In genomic region chr10:81229735-81230437, GRCm38 (mm10) we compare ENCODE assay signal across 9 mouse cellular contexts. TPM values are rescaled to one million over a fixed set of nuclear protein-coding genes. Genes with fewer than 3 reads are reported as not detected.
A peak's percentile ranks its signal among the peaks of the same experiment; 100 is the strongest.
DNase-seq lines count a peak whose midpoint lies in the region; ATAC-seq and TF ChIP-seq lines count a peak whose summit lies in the region.
"Had no signal": no experiment of that assay in that cellular context is flagged by ENCODE, and none has a peak within 500 bp of the region (broad histone marks: within the 10 kb centered on the region; RNA-seq: fewer than 3 reads in every experiment).

No protein-coding gene starts in this region.

- peak; percentile 41 to 43 for DNase-seq in left cerebral cortex, adult 18-20 months (ENCODE audit: low spot score in 2 of 2)
- no peak for DNase-seq in left cerebral cortex, adult 11 months (ENCODE audit: low spot score)
- peak; percentile 56 to 65 for DNase-seq in cerebellum, postnatal 25 days
- peak; percentile 40 for DNase-seq in hindbrain, embryonic 14.5 days (ENCODE audit: low spot score)
- no peak for DNase-seq in B cell, adult 2 months
- DNase-seq in adrenal gland, adult 8-10 months, result no peak
- no peak for DNase-seq in spleen, postnatal 4 days (ENCODE audit: low spot score in 2 of 2)

- H3K4me3 ChIP-seq in hindbrain, embryonic 14.5 days (replicated peaks; ENCODE audit: low read length), result peak overlapping the region; percentile 77
- peak overlapping the region; percentile 59 for H3K4me3 ChIP-seq in olfactory bulb, adult 2 months (ENCODE audit: insufficient read depth, low read depth, low read length)

- H3K27ac ChIP-seq in hindbrain, embryonic 14.5 days, result peak overlapping the region; percentile 93
- peak overlapping the region; percentile 90 for H3K27ac ChIP-seq in olfactory bulb, adult 2 months (ENCODE audit: insufficient read depth, low read depth, low read length)

- TF ChIP-seq CTCF in olfactory bulb, adult 2 months (IDR thresholded peaks at IDR 0.05; ENCODE audit: insufficient read depth, low read depth, low read length), result no peak

- WGBS in hindbrain, embryonic 14.5 days, result 6% methylated on average over 20 of the region's 20 CpGs
- 2% methylated on average over 20 of the region's 20 CpGs for WGBS in olfactory bulb, adult 2 months

- H3K36me3 ChIP-seq in hindbrain, embryonic 14.5 days (replicated peaks; ENCODE audit: control insufficient read depth, insufficient read depth), result peaks cover 4% of the 10 kb centered on the region; the same call in 1 of the 2 replicates

- peak overlapping the region; percentile 80 for H3K4me2 ChIP-seq in hindbrain, embryonic 14.5 days (replicated peaks)

- peak overlapping the region; percentile 96 for H3K9ac ChIP-seq in hindbrain, embryonic 14.5 days

- H3K27me3 ChIP-seq in hindbrain, embryonic 14.5 days (ENCODE audit: control insufficient read depth, insufficient read depth, low read length), result no peaks in the 10 kb centered on the region

- TF ChIP-seq POLR2A in olfactory bulb, adult 2 months (IDR thresholded peaks at IDR 0.05; ENCODE audit: insufficient read depth, low read depth, low read length), result no peak

- no peaks in the 10 kb centered on the region for H3K9me3 ChIP-seq in hindbrain, embryonic 14.5 days (ENCODE audit: control insufficient read depth, low read length)

- peaks cover 40% of the 10 kb centered on the region for H3K4me1 ChIP-seq in hindbrain, embryonic 14.5 days (replicated peaks; ENCODE audit: control insufficient read depth, insufficient read depth, low read length)
- H3K4me1 ChIP-seq in olfactory bulb, adult 2 months (ENCODE audit: control insufficient read depth, insufficient read depth, low read length), result peaks cover 30% of the 10 kb centered on the region

- 0 out of 2 replicates have a peak, but pooled peaks have one; percentile 12 for ATAC-seq in hindbrain, embryonic 14.5 days (ENCODE audit: low FRiP score)

RNA-seq across cellular contexts. Expression of gene Atcay, which starts 0.7 kb away (rescaled TPM):
- total RNA-seq in left cerebral cortex, adult 18-20 months (2021), result 100 to 1,000 TPM; 197 to 204 TPM
- 80.2 and 83.1 TPM in 2 replicates for polyA plus RNA-seq in hindbrain, embryonic 14.5 days (2014; fragmentation: Nextera tagmentation; extraction: Ambion mirVana)
- not detected in 2 replicates for polyA plus RNA-seq in olfactory bulb, adult 2 months (2012; ENCODE audit: insufficient read depth, insufficient read length, low replicate concordance, missing spikeins)
- total RNA-seq in adrenal gland, adult 8-10 months (2022), result 1 to 10 TPM; 3.8 to 6.4 (median 4.4) TPM
- total RNA-seq: liver, adult 2 months had no signal
- polyA plus RNA-seq: liver, adult 2 months had no signal

RNA-seq across cellular contexts. Expression of gene Zfr2, which starts 3.1 kb away (rescaled TPM):
- total RNA-seq in left cerebral cortex, adult 18-20 months (2021), result 10 to 100 TPM; 59.2 to 65.5 TPM
- polyA plus RNA-seq in hindbrain, embryonic 14.5 days (2014; fragmentation: Nextera tagmentation; extraction: Ambion mirVana), result 24.2 and 25.4 TPM in 2 replicates
- not detected in 2 replicates for polyA plus RNA-seq in olfactory bulb, adult 2 months (2012; ENCODE audit: insufficient read depth, insufficient read length, low replicate concordance, missing spikeins)
- total RNA-seq in adrenal gland, adult 8-10 months (2022), result 10 to 100 TPM; 27.6 to 35.6 (median 30.0) TPM

RNA-seq across cellular contexts. Expression of gene Matk, which starts 22.8 kb away (rescaled TPM):
- 100 to 1,000 TPM; 187 to 195 TPM for total RNA-seq in left cerebral cortex, adult 18-20 months (2021)
- polyA plus RNA-seq in hindbrain, embryonic 14.5 days (2014; fragmentation: Nextera tagmentation; extraction: Ambion mirVana), result 30.2 and 37.0 TPM in 2 replicates
- not detected in 2 replicates for polyA plus RNA-seq in olfactory bulb, adult 2 months (2012; ENCODE audit: insufficient read depth, insufficient read length, low replicate concordance, missing spikeins)
- 1 to 10 TPM in 3 of 4 experiments, under 1 TPM in 1; 0.67 to 2.1 (median 1.5) TPM for total RNA-seq in adrenal gland, adult 8-10 months (2022)

RNA-seq across cellular contexts. Expression of gene Nmrk2, which starts 28.0 kb away (rescaled TPM):
- not detected for total RNA-seq in left cerebral cortex, adult 18-20 months (2021)
- polyA plus RNA-seq in hindbrain, embryonic 14.5 days (2014; fragmentation: Nextera tagmentation; extraction: Ambion mirVana), result 0.14 TPM in 1 of 2 replicates, not detected in the other
- polyA plus RNA-seq in olfactory bulb, adult 2 months (2012; ENCODE audit: insufficient read depth, insufficient read length, low replicate concordance, missing spikeins), result not detected in 2 replicates
- total RNA-seq in adrenal gland, adult 8-10 months (2022), result not detected
- polyA plus RNA-seq: liver, adult 2 months had no signal

RNA-seq across cellular contexts. Expression of gene Mrpl54, which starts 36.8 kb away (rescaled TPM):
- total RNA-seq in left cerebral cortex, adult 18-20 months (2021), result 10 to 100 TPM; 38.8 to 43.5 TPM
- polyA plus RNA-seq in hindbrain, embryonic 14.5 days (2014; fragmentation: Nextera tagmentation; extraction: Ambion mirVana), result 136 and 142 TPM in 2 replicates
- polyA plus RNA-seq in olfactory bulb, adult 2 months (2012; ENCODE audit: insufficient read depth, insufficient read length, low replicate concordance, missing spikeins), result not detected in 2 replicates
- total RNA-seq in adrenal gland, adult 8-10 months (2022), result 100 to 1,000 TPM; 100 to 139 (median 113) TPM

Comparison
In these comparisons a context has a peak if more than half of its experiments do, and no peak if none do; other contexts are left out.
1. DNase-seq: peak in left cerebral cortex, adult 18-20 months (2 of 2), cerebellum, postnatal 25 days (2 of 2) and hindbrain, embryonic 14.5 days (single experiment); none in left cerebral cortex, adult 11 months (single experiment), B cell, adult 2 months (0 of 2), adrenal gland, adult 8-10 months (single experiment) and spleen, postnatal 4 days (0 of 2).
2. RNA of gene Atcay, which starts 0.7 kb away (total RNA-seq): 197 to 204 TPM in left cerebral cortex, adult 18-20 months; 3.8 to 6.4 TPM in adrenal gland, adult 8-10 months; every median in the first group is over 10 times any median in the second.
3. RNA of gene Matk, which starts 22.8 kb away (total RNA-seq): 187 to 195 TPM in left cerebral cortex, adult 18-20 months; 0.67 to 2.1 TPM in adrenal gland, adult 8-10 months; every median in the first group is over 10 times any median in the second.